Mouse (Mus musculus) midbrain, postnatal 0 days (tissue): ENCODE results near the gene Emg1. TPM values are rescaled to one million over a fixed set of nuclear protein-coding genes. Genes with fewer than 3 reads are reported as not detected.
A peak's percentile ranks its signal among the peaks of the same experiment; 100 is the strongest.

Source experiments
- ATAC-seq: fragments of 200-750 bp; cut with Nextera tagmentation; 2 replicates; pipeline ENCODE4 v1.8.0; 2017; ENCODE audit warnings: moderate number of reproducible peaks, mild to moderate bottlenecking, moderate TSS enrichment, moderate library complexity; ENCODE audit not compliant: low FRiP score
- DNase-seq: peaks from one replicate; pipeline ENCODE4 v3.0.0-alpha.2; 2015; ENCODE audit warnings: low spot score
- H3K27ac ChIP-seq: fragments of 300-500 bp; sonication (generic); 2 replicates; pipeline ENCODE4 v1.5.1; 2014; ENCODE audit warnings: low read depth, mild to moderate bottlenecking, low read length, mixed read lengths
- H3K27me3 ChIP-seq: fragments of 300-500 bp; sonication (generic); 2 replicates; pipeline ENCODE4 v1.6.1; 2014; ENCODE audit warnings: low read length, control low read depth, mixed read lengths; ENCODE audit not compliant: insufficient read depth
- H3K36me3 ChIP-seq: fragments of 300-500 bp; sonication (generic); 2 replicates; pipeline ENCODE4 v1.6.1; 2014; ENCODE audit warnings: low read length, control low read depth, mixed read lengths; ENCODE audit not compliant: insufficient read depth
- H3K4me1 ChIP-seq: fragments of 300-500 bp; sonication (generic); 2 replicates; pipeline ENCODE4 v1.6.1; 2014; ENCODE audit warnings: mild to moderate bottlenecking, control low read depth, antibody characterized with exemption, low read length, mixed read lengths; ENCODE audit not compliant: insufficient read depth
- H3K4me2 ChIP-seq: fragments of 300-500 bp; sonication (generic); 2 replicates; pipeline ENCODE4 v1.6.1; 2014; ENCODE audit warnings: low read depth, mild to moderate bottlenecking, low read length, mixed read lengths; ENCODE audit not compliant: poor library complexity, severe bottlenecking
- H3K4me3 ChIP-seq: fragments of 300-500 bp; sonication (generic); 2 replicates; pipeline ENCODE4 v1.5.1; 2014; ENCODE audit warnings: low read depth, mild to moderate bottlenecking, low read length, moderate library complexity
- H3K9ac ChIP-seq: fragments of 300-500 bp; sonication (generic); replicated peaks from 2 replicates; pipeline ENCODE4 v1.6.1; 2014; ENCODE audit warnings: mild to moderate bottlenecking, low read length, moderate library complexity, mixed read lengths; ENCODE audit not compliant: poor library complexity, severe bottlenecking
- H3K9me3 ChIP-seq: fragments of 300-500 bp; sonication (generic); 2 replicates; pipeline ENCODE4 v1.6.1; 2016; ENCODE audit warnings: low read length, control low read depth
- CTCF ChIP-seq: IDR thresholded peaks from 2 replicates; pipeline ENCODE4 v1.5.1; 2016; ENCODE audit warnings: antibody characterized with exemption, mild to moderate bottlenecking
- WGBS: fragments of 180-500 bp; shearing (Covaris S2); extraction: QIAGEN DNeasy Blood & Tissue Kit; methylation state at CpG from one replicate; pipeline ENCODE4 v1.1.7; 2014; 5-methylcytosine and 5-hydroxymethylcytosine counted together
- microRNA counts: library from miRNA; unstranded; fragments of <30 nt; microRNA quantifications from one replicate; lab custom pipeline; 2015
- microRNA-seq: library from miRNA; unstranded; fragments of <30 nt; microRNA quantifications from one replicate; pipeline ENCODE4, GENCODE M21; 2016; ENCODE audit warnings: borderline number of aligned reads
- polyA plus RNA-seq: library from polyadenylated mRNA; unstranded; fragments of >200 nt; fragmentation: Nextera tagmentation; extraction: Ambion mirVana; gene quantifications from 2 replicates; pipeline ENCODE4 v1.2.1, GENCODE M21; 2015
- total RNA-seq: library from RNA; depleted of rRNA; stranded (reverse); fragments of >200 nt; gene quantifications from 2 replicates; pipeline ENCODE4 v1.2.3, GENCODE M21; 2014; rRNA removed

Emg1 gene
- total and polyA plus RNA-seq, 2 experiments from 2014 or later, result 89.8 to 99.9 TPM

DNA sequence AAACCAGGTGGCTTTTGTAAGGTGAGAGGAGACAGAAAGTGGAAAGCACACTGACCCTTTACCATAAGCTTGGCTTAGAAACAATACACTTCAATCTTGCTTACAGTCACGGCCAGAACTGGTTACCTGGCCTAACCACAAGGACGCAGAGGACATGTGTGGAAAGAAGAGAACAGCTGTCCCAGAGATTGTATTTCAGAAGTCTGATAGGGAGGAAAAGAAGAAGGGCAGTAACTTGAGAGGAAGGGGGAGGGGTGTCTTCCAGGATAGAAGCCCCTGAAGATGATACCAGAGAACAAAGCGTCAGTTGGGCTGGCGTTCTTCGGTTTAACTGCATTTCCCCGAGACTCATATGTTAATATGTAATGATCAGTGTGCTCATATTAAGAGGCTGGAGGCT lies 56.1 kb downstream of the Emg1 start:
- TF ChIP-seq CTCF, result no peak
- 84% methylated on average over 6 of the region's 6 CpGs for WGBS
- H3K4me1 ChIP-seq, result no peaks in the 10 kb centered on the region
- H3K4me3 ChIP-seq, result no peak overlapping the region
- no peak for ATAC-seq
- no peak overlapping the region for H3K4me2 ChIP-seq
- no peak overlapping the region for H3K9ac ChIP-seq
- DNase-seq, result no peak
- no peaks in the 10 kb centered on the region for H3K27me3 ChIP-seq
- 0 out of 2 replicates have a peak, but pooled peaks cover 4% of the 10 kb centered on the region for H3K9me3 ChIP-seq
- no peak overlapping the region for H3K27ac ChIP-seq
- H3K36me3 ChIP-seq, result no peaks in the 10 kb centered on the region

MicroRNAs within 50 kb of the gene (microRNA counts, 519-probe panel; counts per million panel counts)
- microRNA mmu-miR-141 (lab: Ali Mortazavi, UCI), result 528 counts per million, percentile 58 among the panel's probes with 10 or more counts
- microRNA mmu-miR-200c (lab: Ali Mortazavi, UCI), result 528 counts per million, percentile 58 among the panel's probes with 10 or more counts

Small RNAs within 50 kb of the gene (microRNA-seq; reads per million reads assigned to microRNA genes)
- gene Mir141 (21.4 reads per million, percentile 29 among the genes with 10 or more reads in this experiment), gene Mir200c (131 reads per million, percentile 48 among the genes with 10 or more reads in this experiment)

Other genes with a start within 250 kb of the Emg1 start
- gene Clstn3, start 247.4 kb downstream of the Emg1 start, total RNA-seq, result 315 and 318 TPM in 2 replicates
- gene Clstn3, start 247.4 kb downstream of the Emg1 start, polyA plus RNA-seq, result 205 and 226 TPM in 2 replicates
- gene C1rl, start 219.1 kb downstream of the Emg1 start, total RNA-seq, result 0.19 TPM in 1 of 2 replicates, not detected in the other
- 0.16 and 0.35 TPM in 2 replicates for gene C1rl, start 219.1 kb downstream of the Emg1 start, polyA plus RNA-seq
- gene C1ra, start 199.8 kb downstream of the Emg1 start, total RNA-seq, result 0.24 and 0.49 TPM in 2 replicates
- 0.42 and 0.54 TPM in 2 replicates for gene C1ra, start 199.8 kb downstream of the Emg1 start, polyA plus RNA-seq
- gene C1s1, start 169.8 kb downstream of the Emg1 start, total RNA-seq, result 0.28 and 0.33 TPM in 2 replicates
- gene C1s1, start 169.8 kb downstream of the Emg1 start, polyA plus RNA-seq, result 0.48 and 0.83 TPM in 2 replicates
- not detected in 2 replicates for gene C1rb, start 141.9 kb downstream of the Emg1 start, total RNA-seq
- gene C1rb, start 141.9 kb downstream of the Emg1 start, polyA plus RNA-seq, result not detected in 2 replicates
- 0.09 TPM in 1 of 2 replicates, not detected in the other for gene C1s2, start 76.1 kb downstream of the Emg1 start, total RNA-seq
- 0.13 and 0.21 TPM in 2 replicates for gene C1s2, start 76.1 kb downstream of the Emg1 start, polyA plus RNA-seq
- 31.4 and 35.0 TPM in 2 replicates for gene Lpcat3, start 49.2 kb downstream of the Emg1 start, total RNA-seq
- 40.0 and 43.2 TPM in 2 replicates for gene Lpcat3, start 49.2 kb downstream of the Emg1 start, polyA plus RNA-seq
- gene Phb2, start 158 bp upstream of the Emg1 start, total RNA-seq, result 197 and 230 TPM in 2 replicates
- 265 and 269 TPM in 2 replicates for gene Phb2, start 158 bp upstream of the Emg1 start, polyA plus RNA-seq
- gene Ptpn6, start 26.5 kb upstream of the Emg1 start, total RNA-seq, result 2.3 and 3.4 TPM in 2 replicates
- gene Ptpn6, start 26.5 kb upstream of the Emg1 start, polyA plus RNA-seq, result 3.2 and 4.0 TPM in 2 replicates
- 244 and 246 TPM in 2 replicates for gene Grcc10, start 29.2 kb upstream of the Emg1 start, total RNA-seq
- gene Grcc10, start 29.2 kb upstream of the Emg1 start, polyA plus RNA-seq, result 710 and 723 TPM in 2 replicates
- gene Gm45234, start 43.8 kb upstream of the Emg1 start, total RNA-seq, result not detected in 2 replicates
- not detected in 2 replicates for gene Gm45234, start 43.8 kb upstream of the Emg1 start, polyA plus RNA-seq
- 30.7 and 38.0 TPM in 2 replicates for gene Atn1, start 44.3 kb upstream of the Emg1 start, total RNA-seq
- 25.5 and 30.4 TPM in 2 replicates for gene Atn1, start 44.3 kb upstream of the Emg1 start, polyA plus RNA-seq
- gene Eno2, start 57.5 kb upstream of the Emg1 start, total RNA-seq, result 221 and 267 TPM in 2 replicates
- 175 and 189 TPM in 2 replicates for gene Eno2, start 57.5 kb upstream of the Emg1 start, polyA plus RNA-seq
- gene Lrrc23, start 67.5 kb upstream of the Emg1 start, total RNA-seq, result 12.7 and 12.8 TPM in 2 replicates
- gene Lrrc23, start 67.5 kb upstream of the Emg1 start, polyA plus RNA-seq, result 6.1 and 9.0 TPM in 2 replicates
- gene Spsb2, start 96.5 kb upstream of the Emg1 start, total RNA-seq, result 5.9 and 9.3 TPM in 2 replicates
- 10.2 and 10.9 TPM in 2 replicates for gene Spsb2, start 96.5 kb upstream of the Emg1 start, polyA plus RNA-seq
- 392 and 419 TPM in 2 replicates for gene Tpi1, start 102.1 kb upstream of the Emg1 start, total RNA-seq
- 415 and 480 TPM in 2 replicates for gene Tpi1, start 102.1 kb upstream of the Emg1 start, polyA plus RNA-seq
- 218 and 219 TPM in 2 replicates for gene Usp5, start 117.3 kb upstream of the Emg1 start, total RNA-seq
- gene Usp5, start 117.3 kb upstream of the Emg1 start, polyA plus RNA-seq, result 201 and 214 TPM in 2 replicates
- gene Cdca3, start 117.4 kb upstream of the Emg1 start, total RNA-seq, result 9.4 and 16.7 TPM in 2 replicates
- 15.0 and 16.0 TPM in 2 replicates for gene Cdca3, start 117.4 kb upstream of the Emg1 start, polyA plus RNA-seq
- gene Gnb3, start 128.1 kb upstream of the Emg1 start, total RNA-seq, result 0.52 and 0.66 TPM in 2 replicates
- 0.23 and 1.1 TPM in 2 replicates for gene Gnb3, start 128.1 kb upstream of the Emg1 start, polyA plus RNA-seq
- gene P3h3, start 145.6 kb upstream of the Emg1 start, total RNA-seq, result 67.4 and 74.4 TPM in 2 replicates
- gene P3h3, start 145.6 kb upstream of the Emg1 start, polyA plus RNA-seq, result 9.8 and 11.2 TPM in 2 replicates
- gene Gpr162, start 151.8 kb upstream of the Emg1 start, total RNA-seq, result 198 and 225 TPM in 2 replicates
- gene Gpr162, start 151.8 kb upstream of the Emg1 start, polyA plus RNA-seq, result 38.3 and 39.3 TPM in 2 replicates
- gene Cd4, start 176.0 kb upstream of the Emg1 start, total RNA-seq, result 0.19 and 2.8 TPM in 2 replicates
- gene Cd4, start 176.0 kb upstream of the Emg1 start, polyA plus RNA-seq, result 0.25 and 0.58 TPM in 2 replicates
- 1.1 and 2.1 TPM in 2 replicates for gene Lag3, start 199.5 kb upstream of the Emg1 start, total RNA-seq
- gene Lag3, start 199.5 kb upstream of the Emg1 start, polyA plus RNA-seq, result 2.8 and 3.5 TPM in 2 replicates
- gene Ptms, start 207.9 kb upstream of the Emg1 start, total RNA-seq, result 814 and 944 TPM in 2 replicates
- 810 TPM in 2 replicates for gene Ptms, start 207.9 kb upstream of the Emg1 start, polyA plus RNA-seq
- gene Mlf2, start 219.2 kb upstream of the Emg1 start, total RNA-seq, result 512 and 647 TPM in 2 replicates
- gene Mlf2, start 219.2 kb upstream of the Emg1 start, polyA plus RNA-seq, result 628 and 643 TPM in 2 replicates